Mouse (Mus musculus) MEL (cell line): ENCODE results near the gene Abcb6. TPM values are rescaled to one million over a fixed set of nuclear protein-coding genes. Genes with fewer than 3 reads are reported as not detected.
A peak's percentile ranks its signal among the peaks of the same experiment; 100 is the strongest.

Source experiments
- DNase-seq: peaks from one replicate; pipeline ENCODE4 v3.0.0; 2011; ENCODE audit warnings: low read depth, low spot score
- H3K27ac ChIP-seq: 2 replicates; pipeline ENCODE4 v1.5.1; 2012; ENCODE audit warnings: low read depth, mild to moderate bottlenecking, control low read depth, low read length, moderate library complexity; ENCODE audit not compliant: control insufficient read depth
- H3K27me3 ChIP-seq, 2 experiments: fragments of 150-350 bp in 1 of 2; sonication (generic) in 1 of 2; 2 replicates each; pipeline ENCODE4 v1.6.1; 2012; ENCODE audit warnings: low read length in 2 of 2, mild to moderate bottlenecking in 2 of 2, improper control_type of control experiment in 1 of 2, moderate library complexity in 1 of 2; ENCODE audit not compliant: insufficient read depth in 2 of 2, control insufficient read depth in 1 of 2
- H3K36me3 ChIP-seq, 2 experiments: 2 replicates each; pipeline ENCODE4 v1.6.1; 2012 to 2014; ENCODE audit warnings: low read length in 2 of 2, improper control_type of control experiment in 1 of 2, inconsistent platforms in 1 of 2, mild to moderate bottlenecking in 1 of 2; ENCODE audit not compliant: insufficient read depth in 2 of 2, control insufficient read depth in 1 of 2
- H3K4me1 ChIP-seq, 2 experiments: fragments of 150-350 bp in 1 of 2; sonication (generic) in 1 of 2; 2 replicates each; pipeline ENCODE4 v1.6.1; 2012; ENCODE audit warnings: low read length in 2 of 2, improper control_type of control experiment in 1 of 2, mild to moderate bottlenecking in 1 of 2; ENCODE audit not compliant: insufficient read depth in 2 of 2, control insufficient read depth in 1 of 2
- H3K4me3 ChIP-seq, 2 experiments: fragments of 150-350 bp in 1 of 2; sonication (generic) in 1 of 2; 2 replicates each; pipeline ENCODE4 v1.5.1; 2012; ENCODE audit warnings: low read depth in 2 of 2, low read length in 2 of 2, mild to moderate bottlenecking in 2 of 2, moderate library complexity in 2 of 2, control low read depth in 1 of 2, improper control_type of control experiment in 1 of 2; ENCODE audit not compliant: control insufficient read depth in 1 of 2, insufficient read depth in 1 of 2
- H3K79me2 ChIP-seq: 2 replicates; pipeline ENCODE4 v1.6.1; 2012; ENCODE audit warnings: mild to moderate bottlenecking, low read length, moderate library complexity; ENCODE audit not compliant: control insufficient read depth, poor library complexity, insufficient read depth
- H3K9ac ChIP-seq: 2 replicates; pipeline ENCODE4 v1.6.1; 2012; ENCODE audit warnings: low read depth, mild to moderate bottlenecking, control low read depth, low read length, moderate library complexity; ENCODE audit not compliant: control insufficient read depth, poor library complexity, severe bottlenecking
- H3K9me3 ChIP-seq: fragments of 150-350 bp; sonication (generic); replicated peaks from 2 replicates; pipeline ENCODE4 v1.6.1; 2012; ENCODE audit warnings: mild to moderate bottlenecking, low read length, improper control_type of control experiment, moderate library complexity; ENCODE audit not compliant: insufficient read depth
- CHD2 ChIP-seq: IDR thresholded peaks from 2 replicates; pipeline ENCODE4 v1.6.1; 2011; ENCODE audit warnings: low read length, improper control_type of control experiment
- E2F4 ChIP-seq: IDR thresholded peaks from 2 replicates; pipeline ENCODE4 v1.6.1; 2011; ENCODE audit warnings: low read depth, low read length, improper control_type of control experiment, borderline replicate concordance
- EP300 ChIP-seq, 2 experiments: IDR thresholded peaks; 2 replicates each; pipeline ENCODE4 v1.6.1; 2011; ENCODE audit warnings: improper control_type of control experiment in 2 of 2, low read length in 2 of 2, low read depth in 1 of 2, mild to moderate bottlenecking in 1 of 2
- GABPA ChIP-seq: IDR thresholded peaks from 2 replicates; pipeline ENCODE4 v1.6.1; 2012; ENCODE audit warnings: low read depth, mild to moderate bottlenecking, inconsistent platforms, low read length, improper control_type of control experiment, moderate library complexity
- HCFC1 ChIP-seq: IDR thresholded peaks from 2 replicates; pipeline ENCODE4 v1.6.1; 2012; ENCODE audit warnings: low read depth, mild to moderate bottlenecking, inconsistent platforms, low read length, improper control_type of control experiment, moderate library complexity
- MAFK ChIP-seq: IDR thresholded peaks from 2 replicates; pipeline ENCODE4 v1.6.1; 2011; ENCODE audit warnings: low read depth, mild to moderate bottlenecking, low read length, improper control_type of control experiment, borderline replicate concordance
- MAX ChIP-seq: IDR thresholded peaks from 2 replicates; pipeline ENCODE4 v1.6.1; 2011; ENCODE audit warnings: low read length, improper control_type of control experiment
- MAZ ChIP-seq: IDR thresholded peaks from 2 replicates; pipeline ENCODE4 v1.6.1; 2012; ENCODE audit warnings: low read depth, mild to moderate bottlenecking, inconsistent platforms, low read length, improper control_type of control experiment
- MYB ChIP-seq: IDR thresholded peaks from 2 replicates; pipeline ENCODE4 v1.6.1; 2011; ENCODE audit warnings: mild to moderate bottlenecking, low read depth, low read length, improper control_type of control experiment
- MYC ChIP-seq: IDR thresholded peaks from 2 replicates; pipeline ENCODE4 v1.6.1; 2011; ENCODE audit warnings: low read depth, mild to moderate bottlenecking, low read length, improper control_type of control experiment, moderate library complexity
- NELFE ChIP-seq: IDR thresholded peaks from 2 replicates; pipeline ENCODE4 v1.6.1; 2011; ENCODE audit warnings: low read depth, low read length, improper control_type of control experiment
- POLR2AphosphoS2 ChIP-seq: IDR thresholded peaks from 2 replicates; pipeline ENCODE4 v1.6.1; 2011; ENCODE audit warnings: low read length, improper control_type of control experiment
- RCOR1 ChIP-seq: IDR thresholded peaks from 2 replicates; pipeline ENCODE4 v1.6.1; 2012; ENCODE audit warnings: low read depth, mild to moderate bottlenecking, inconsistent platforms, low read length, improper control_type of control experiment
- SIN3A ChIP-seq: IDR thresholded peaks from 2 replicates; pipeline ENCODE4 v1.6.1; 2012; ENCODE audit warnings: low read length, improper control_type of control experiment, inconsistent platforms
- SMC3 ChIP-seq: IDR thresholded peaks from 2 replicates; pipeline ENCODE4 v1.6.1; 2011; ENCODE audit warnings: low read depth, low read length, improper control_type of control experiment
- TAL1 ChIP-seq: IDR thresholded peaks from 2 replicates; pipeline ENCODE4 v1.6.1; 2012; ENCODE audit warnings: mild to moderate bottlenecking, inconsistent platforms, low read length, moderate library complexity, mixed read lengths
- ZKSCAN1 ChIP-seq: IDR thresholded peaks from 2 replicates; pipeline ENCODE4 v1.6.1; 2012; ENCODE audit warnings: low read depth, mild to moderate bottlenecking, inconsistent platforms, low read length, improper control_type of control experiment, moderate library complexity
- ZMIZ1 ChIP-seq: IDR thresholded peaks from 2 replicates; pipeline ENCODE4 v1.6.1; 2012; ENCODE audit warnings: low read depth, mild to moderate bottlenecking, inconsistent platforms, low read length, improper control_type of control experiment, moderate library complexity
- polyA plus RNA-seq, 2 experiments: library from polyadenylated mRNA; stranded (reverse) in 1 of 2; unstranded in 1 of 2; fragments of >175 nt in 1 of 2; fragments of >200 nt in 1 of 2; gene quantifications; 2 replicates each; pipeline versions ENCODE4 v1.2.1 to v1.2.4; 2012; ENCODE audit warnings: low replicate concordance in 2 of 2, low read depth in 1 of 2; ENCODE audit not compliant: insufficient read length in 2 of 2, insufficient read depth in 1 of 2, missing spikeins in 1 of 2
- total RNA-seq: library from RNA; depleted of rRNA; stranded (reverse); fragments of 300-350 nt; gene quantifications from 2 replicates; pipeline ENCODE4 v1.2.3, GENCODE M21; 2012

Gene Abcb6
- total and polyA plus RNA-seq, 3 experiments, result 73.5 to 84.4 TPM; not detected in 1

DNA sequence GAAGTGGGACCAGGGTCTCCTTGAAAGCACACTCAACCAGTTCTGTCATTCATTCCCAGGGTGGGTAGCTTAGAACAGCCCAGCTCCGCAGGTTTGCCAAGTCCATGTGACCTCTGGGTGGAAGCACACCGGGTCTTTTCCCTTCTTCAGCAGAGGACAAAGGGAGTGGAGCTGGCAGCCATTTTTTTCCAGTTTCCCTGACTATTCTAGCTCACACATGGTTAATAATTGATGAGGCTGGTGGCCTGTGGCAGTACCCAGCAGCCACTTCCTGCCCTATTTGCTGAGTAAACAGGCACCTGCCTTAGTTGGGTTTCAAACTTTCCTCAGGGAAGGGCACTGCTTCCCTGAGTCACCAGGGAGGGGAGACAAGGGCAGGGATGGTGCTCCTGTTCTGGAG is 34.2 kb upstream of the Abcb6 start:
- H3K27ac ChIP-seq, result peak overlapping the region; percentile 11

GRCm38 (mm10) chr1:75213096-75213495 is 32.9 kb upstream of the Abcb6 start:
- Histone ChIP-seq H3K9me3 (no peaks in the 10 kb centered on the region), H3K9ac (peak overlapping the region; percentile 22), H3K4me3 (peak overlapping the region in 1 of 2 experiments; percentile 5; a peak in 1 of 4 replicates), H3K79me2 (peaks cover 76% of the 10 kb centered on the region), H3K4me1 (peaks cover 6 to 54% of the 10 kb centered on the region in 2 experiments; a peak in 3 of 4 replicates), H3K27ac (peak overlapping the region; percentile 73), H3K36me3 (peaks cover 15 to 59% of the 10 kb centered on the region in 2 experiments), H3K27me3 (no peaks in the 10 kb centered on the region)
- TF ChIP-seq SIN3A (peak; percentile 43; the same call in 1 of the 2 replicates), GABPA (no peak), HCFC1 (no peak), MAFK (no peak), MAX (no peak), RCOR1 (peak; percentile 61), ZMIZ1 (peak; percentile 35; the same call in 1 of the 2 replicates), NELFE (0 out of 2 replicates have a peak, but pooled peaks have one; percentile 8), EP300 (IDR thresholded peaks at IDR 0.05; ENCODE audit: low read depth in 1 of 2, low read length in 2 of 2) (peak in 1 of 2 experiments; percentile 78; a peak in 3 of 4 replicates), MYB (peak; percentile 57), E2F4 (no peak), MAZ (no peak)
- DNase-seq, result peak; percentile 80

More for the DNA sequence above, 34.2 kb upstream of the Abcb6 start:
- DNase-seq, result no peak
- H3K9me3 ChIP-seq, result no peaks in the 10 kb centered on the region
- no peak overlapping the region for H3K9ac ChIP-seq
- H3K4me3 ChIP-seq, result no peak overlapping the region
- H3K27me3 ChIP-seq, result no peaks in the 10 kb centered on the region
- peaks cover 74% of the 10 kb centered on the region for H3K79me2 ChIP-seq
- no peak for TF ChIP-seq ZKSCAN1
- TF ChIP-seq ZMIZ1, result peak; percentile 72
- no peak for TF ChIP-seq MYC
- TF ChIP-seq MAFK, result no peak
- TF ChIP-seq TAL1, result no peak
- no peak for TF ChIP-seq SMC3
- TF ChIP-seq CHD2, result 0 out of 2 replicates have a peak, but pooled peaks have one; percentile 10
- peak; percentile 16; the same call in 1 of the 2 replicates for TF ChIP-seq POLR2AphosphoS2
- H3K4me1 ChIP-seq, result peaks cover 6 to 55% of the 10 kb centered on the region in 2 experiments; a peak in 3 of 4 replicates
- H3K36me3 ChIP-seq, result peaks cover 15 to 56% of the 10 kb centered on the region in 2 experiments
